Mouse (Mus musculus): ENCODE measurements around the gene Kcnip1. TPM values are rescaled to one million over a fixed set of nuclear protein-coding genes. Genes with fewer than 3 reads are reported as not detected.

The Kcnip1 gene
- polyA plus RNA-seq, 1 experiment from 2014 or later, result 4.3 TPM

DNA sequence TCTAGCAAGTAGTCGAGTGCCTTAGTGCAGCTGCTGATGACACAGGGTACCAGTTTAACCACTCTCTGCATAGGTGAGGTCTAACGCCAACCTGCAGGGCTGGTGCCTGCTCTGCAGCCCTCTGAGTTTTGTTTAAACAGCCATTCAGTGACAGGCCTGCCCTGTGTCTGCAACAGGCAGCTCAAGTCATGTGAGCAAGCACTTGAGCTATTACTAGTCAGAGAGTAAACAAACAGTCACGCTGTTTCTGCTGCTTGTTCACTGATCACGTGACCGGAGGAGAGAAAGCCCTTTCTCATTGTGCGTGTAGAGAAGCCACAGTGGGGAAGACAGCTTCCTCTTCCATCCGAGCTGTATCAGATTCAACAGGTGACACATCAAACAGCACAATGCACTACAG is 248.5 kb downstream of the Kcnip1 start:
- Histone ChIP-seq H3K4me2 (no peak overlapping the region), H3K27ac (no peak overlapping the region), H3K36me3 (no peaks in the 10 kb centered on the region), H3K9me3 (no peaks in the 10 kb centered on the region), H3K4me1 (no peaks in the 10 kb centered on the region), H3K27me3 (no peaks in the 10 kb centered on the region), H3K4me3 (no peak overlapping the region), H3K9ac (no peak overlapping the region)
- ATAC-seq (ENCODE audit: insufficient number of reproducible peaks, low FRiP score, low TSS enrichment, low read depth), result no peak
- 42% methylated on average over 7 of the region's 7 CpGs for WGBS

DNA sequence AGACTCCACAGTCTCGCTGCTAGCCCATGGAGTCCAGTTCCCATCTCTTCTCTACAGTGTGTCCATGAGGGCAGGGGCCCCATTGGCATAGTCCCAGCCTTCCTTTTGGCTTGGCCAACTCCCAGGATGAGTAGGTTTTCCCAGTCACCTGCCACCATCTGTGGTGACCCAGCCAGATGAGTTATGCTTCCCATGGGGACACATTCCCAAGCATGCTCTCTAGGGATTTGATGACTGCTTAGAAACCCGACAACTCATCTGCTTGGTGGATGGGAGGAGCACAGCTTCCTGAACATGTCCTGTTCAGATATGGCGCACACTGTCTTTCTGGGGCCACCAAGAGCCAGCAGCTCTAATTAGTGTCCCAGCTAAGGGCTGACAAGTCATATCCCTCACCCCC is 252.8 kb downstream of the Kcnip1 start:
- ATAC-seq (ENCODE audit: insufficient number of reproducible peaks, low FRiP score, low TSS enrichment, low read depth), result no peak
- 82% methylated on average over 3 of the region's 3 CpGs for WGBS

DNA sequence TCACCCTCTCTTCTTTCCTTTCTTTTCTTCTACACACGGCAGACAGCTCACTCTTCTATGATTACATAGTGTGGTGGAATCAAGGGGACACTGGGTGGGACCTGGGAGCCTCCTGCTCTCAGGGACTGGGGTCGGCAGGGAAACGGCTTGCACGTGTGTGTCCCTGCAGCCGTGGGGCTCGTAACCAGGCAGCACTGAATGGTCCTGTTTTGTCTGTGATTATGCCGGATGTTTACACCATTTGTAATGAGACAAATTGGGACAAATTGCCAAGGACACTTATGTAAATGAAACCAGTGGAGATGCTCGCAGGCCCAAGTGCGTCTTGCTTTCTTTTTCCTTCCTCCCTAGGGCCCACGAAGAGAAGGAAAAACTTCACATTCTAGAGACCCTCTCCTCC is 256.5 kb downstream of the Kcnip1 start:
- Histone ChIP-seq H3K9me3 (no peaks in the 10 kb centered on the region), H3K4me3 (no peak overlapping the region), H3K4me2 (no peak overlapping the region), H3K9ac (no peak overlapping the region), H3K27me3 (peaks cover 4% of the 10 kb centered on the region; the same call in 1 of the 2 replicates), H3K27ac (no peak overlapping the region), H3K36me3 (no peaks in the 10 kb centered on the region), H3K4me1 (no peaks in the 10 kb centered on the region)
- ATAC-seq (ENCODE audit: insufficient number of reproducible peaks, low FRiP score, low TSS enrichment, low read depth), result no peak
- WGBS, result 46% methylated on average over 10 of the region's 10 CpGs

More for the DNA sequence above, 252.8 kb downstream of the Kcnip1 start:
- no peaks in the 10 kb centered on the region for H3K9me3 ChIP-seq
- H3K4me3 ChIP-seq, result no peak overlapping the region
- H3K27me3 ChIP-seq, result no peaks in the 10 kb centered on the region
- no peaks in the 10 kb centered on the region for H3K4me1 ChIP-seq
- no peak overlapping the region for H3K4me2 ChIP-seq
- no peak overlapping the region for H3K9ac ChIP-seq
- H3K36me3 ChIP-seq, result no peaks in the 10 kb centered on the region
- H3K27ac ChIP-seq, result no peak overlapping the region

DNA sequence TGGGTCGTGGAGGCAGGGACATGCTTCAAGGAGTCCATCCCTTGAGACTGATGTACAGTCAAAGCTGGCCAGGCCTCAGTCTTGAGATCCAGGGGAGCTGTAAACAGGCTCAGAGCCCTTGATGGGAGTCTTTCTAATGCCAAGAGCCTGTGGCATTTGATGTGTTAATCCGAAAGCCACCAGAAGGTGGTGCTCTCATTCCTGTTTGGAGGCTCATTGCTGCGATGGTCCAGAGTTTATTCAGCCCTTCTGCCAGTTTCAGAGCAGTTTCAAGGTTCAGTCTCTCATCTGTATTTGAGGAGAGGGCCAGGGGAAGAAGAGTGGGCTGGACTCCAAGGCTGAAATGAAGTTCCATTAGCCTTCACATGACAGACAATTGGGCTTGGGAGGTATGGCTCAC is 259.7 kb downstream of the Kcnip1 start:
- Histone ChIP-seq H3K27ac (no peak overlapping the region), H3K27me3 (peaks cover 5% of the 10 kb centered on the region; the same call in 1 of the 2 replicates), H3K4me1 (no peaks in the 10 kb centered on the region), H3K9ac (no peak overlapping the region), H3K4me2 (no peak overlapping the region), H3K36me3 (no peaks in the 10 kb centered on the region), H3K9me3 (no peaks in the 10 kb centered on the region), H3K4me3 (no peak overlapping the region)
- no peak for ATAC-seq (ENCODE audit: insufficient number of reproducible peaks, low FRiP score, low TSS enrichment, low read depth)
- WGBS, result 9% methylated on average over 3 of the region's 3 CpGs

DNA sequence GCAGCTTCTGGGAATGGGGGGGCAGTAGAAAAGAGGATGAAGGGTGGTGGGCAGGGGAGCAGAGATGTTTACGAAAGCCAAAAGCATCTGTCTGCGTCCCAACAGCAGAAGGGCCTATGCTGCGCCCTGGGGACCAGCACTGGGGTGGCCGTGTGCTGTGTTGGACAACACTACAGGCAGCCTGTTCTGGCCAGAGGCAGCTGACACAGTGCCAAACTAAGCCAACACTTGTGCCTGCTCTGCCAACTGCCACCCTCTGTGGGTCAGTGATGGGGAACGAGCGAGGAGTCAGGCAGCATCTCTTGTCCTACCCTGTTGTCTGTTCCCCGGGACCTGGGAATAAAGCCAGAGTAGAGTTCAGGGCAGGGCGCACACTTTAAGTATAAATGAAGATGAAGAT is 260.6 kb downstream of the Kcnip1 start:
- no peak overlapping the region for H3K9ac ChIP-seq
- H3K27me3 ChIP-seq, result peaks cover 5% of the 10 kb centered on the region; the same call in 1 of the 2 replicates
- no peak overlapping the region for H3K27ac ChIP-seq
- H3K36me3 ChIP-seq, result no peaks in the 10 kb centered on the region
- H3K4me1 ChIP-seq, result no peaks in the 10 kb centered on the region
- 85% methylated on average over 8 of the region's 8 CpGs for WGBS
- H3K9me3 ChIP-seq, result no peaks in the 10 kb centered on the region
- H3K4me2 ChIP-seq, result no peak overlapping the region
- H3K4me3 ChIP-seq, result no peak overlapping the region
- no peak for ATAC-seq (ENCODE audit: insufficient number of reproducible peaks, low FRiP score, low TSS enrichment, low read depth)

DNA sequence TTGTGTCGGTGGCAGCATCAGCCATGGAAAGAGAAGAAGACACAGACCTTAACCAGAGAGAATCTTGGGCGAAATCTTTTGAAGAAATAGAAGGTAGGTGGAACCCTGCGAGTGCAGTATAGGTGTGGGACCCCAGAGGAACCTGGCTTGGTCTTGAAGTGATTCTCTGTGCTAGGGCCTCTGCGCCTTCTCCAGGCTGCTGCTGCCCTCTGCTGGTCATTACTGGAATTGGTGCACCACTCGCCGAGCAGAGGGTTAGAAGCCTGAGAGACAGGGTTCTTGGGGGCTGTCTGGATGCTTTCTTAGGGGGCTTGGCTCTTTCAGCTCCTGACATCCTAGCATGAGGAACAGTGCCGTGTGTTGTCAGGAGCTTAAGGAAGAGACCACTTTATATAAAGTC is 271.7 kb downstream of the Kcnip1 start:
- Histone ChIP-seq H3K4me1 (no peaks in the 10 kb centered on the region), H3K4me2 (no peak overlapping the region), H3K36me3 (no peaks in the 10 kb centered on the region), H3K27me3 (no peaks in the 10 kb centered on the region), H3K4me3 (no peak overlapping the region), H3K27ac (no peak overlapping the region), H3K9me3 (no peaks in the 10 kb centered on the region), H3K9ac (no peak overlapping the region)
- WGBS, result 25% methylated on average over 7 of the region's 7 CpGs
- ATAC-seq (ENCODE audit: insufficient number of reproducible peaks, low FRiP score, low TSS enrichment, low read depth), result no peak

DNA sequence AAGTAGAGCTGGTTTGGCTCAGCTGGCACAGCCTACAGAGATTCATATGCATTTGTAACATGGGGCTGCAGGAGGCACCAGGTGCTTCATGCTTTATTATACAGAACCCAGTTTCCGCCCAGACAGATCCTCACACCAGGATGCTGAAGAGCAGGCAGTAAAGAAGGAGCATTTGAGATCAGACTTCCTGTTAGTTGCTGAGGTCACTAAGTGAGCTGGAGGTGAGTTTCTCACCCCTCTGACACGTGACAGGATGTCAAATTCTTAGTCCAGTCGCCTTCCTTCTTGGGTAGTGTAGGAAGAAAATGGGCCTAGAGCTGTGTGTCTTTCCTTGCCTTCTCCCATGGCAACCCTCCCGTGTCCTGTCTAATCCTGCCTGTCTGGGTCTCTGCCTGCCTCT is 286.2 kb downstream of the Kcnip1 start:
- no peak for ATAC-seq (ENCODE audit: insufficient number of reproducible peaks, low FRiP score, low TSS enrichment, low read depth)

DNA sequence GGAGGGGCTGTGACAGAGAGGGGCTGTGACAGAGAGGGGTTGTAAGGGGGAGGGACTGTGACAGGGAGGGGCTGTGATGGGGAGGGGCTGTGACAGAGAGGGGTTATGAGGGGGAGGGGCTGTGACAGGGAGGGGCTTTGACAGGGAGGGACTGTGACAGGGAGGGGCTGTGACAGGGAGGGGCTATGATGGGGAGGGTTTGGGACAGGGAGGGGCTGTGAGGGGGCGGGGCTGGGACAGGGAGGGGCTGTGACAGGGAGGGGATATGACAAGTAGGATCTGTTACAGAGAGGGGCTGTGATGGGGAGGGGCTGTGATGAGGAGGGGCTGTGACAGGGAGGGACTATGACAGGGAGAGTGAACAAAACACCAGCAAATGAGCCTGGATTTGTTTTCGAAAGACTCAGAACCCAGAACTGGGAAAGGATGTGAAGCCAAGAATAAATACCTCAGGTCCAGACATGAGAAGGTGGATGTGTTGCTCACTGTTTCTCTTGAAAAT is 290.9 kb downstream of the Kcnip1 start:
- H3K9ac ChIP-seq, result no peak overlapping the region
- H3K9me3 ChIP-seq, result no peaks in the 10 kb centered on the region
- no peak overlapping the region for H3K4me2 ChIP-seq
- no peaks in the 10 kb centered on the region for H3K36me3 ChIP-seq
- H3K27ac ChIP-seq, result no peak overlapping the region
- WGBS, result 31% methylated on average over 1 of the region's 2 CpGs
- no peaks in the 10 kb centered on the region for H3K27me3 ChIP-seq
- H3K4me3 ChIP-seq, result no peak overlapping the region
- ATAC-seq (ENCODE audit: insufficient number of reproducible peaks, low FRiP score, low TSS enrichment, low read depth), result no peak
- no peaks in the 10 kb centered on the region for H3K4me1 ChIP-seq

More for the DNA sequence above, 286.2 kb downstream of the Kcnip1 start:
- H3K4me3 ChIP-seq, result no peak overlapping the region
- H3K27ac ChIP-seq, result no peak overlapping the region
- no peak overlapping the region for H3K9ac ChIP-seq
- no peaks in the 10 kb centered on the region for H3K27me3 ChIP-seq
- WGBS, result 24% methylated on average over 4 of the region's 4 CpGs
- H3K36me3 ChIP-seq, result no peaks in the 10 kb centered on the region
- H3K4me1 ChIP-seq, result no peaks in the 10 kb centered on the region
- no peak overlapping the region for H3K4me2 ChIP-seq
- no peaks in the 10 kb centered on the region for H3K9me3 ChIP-seq

DNA sequence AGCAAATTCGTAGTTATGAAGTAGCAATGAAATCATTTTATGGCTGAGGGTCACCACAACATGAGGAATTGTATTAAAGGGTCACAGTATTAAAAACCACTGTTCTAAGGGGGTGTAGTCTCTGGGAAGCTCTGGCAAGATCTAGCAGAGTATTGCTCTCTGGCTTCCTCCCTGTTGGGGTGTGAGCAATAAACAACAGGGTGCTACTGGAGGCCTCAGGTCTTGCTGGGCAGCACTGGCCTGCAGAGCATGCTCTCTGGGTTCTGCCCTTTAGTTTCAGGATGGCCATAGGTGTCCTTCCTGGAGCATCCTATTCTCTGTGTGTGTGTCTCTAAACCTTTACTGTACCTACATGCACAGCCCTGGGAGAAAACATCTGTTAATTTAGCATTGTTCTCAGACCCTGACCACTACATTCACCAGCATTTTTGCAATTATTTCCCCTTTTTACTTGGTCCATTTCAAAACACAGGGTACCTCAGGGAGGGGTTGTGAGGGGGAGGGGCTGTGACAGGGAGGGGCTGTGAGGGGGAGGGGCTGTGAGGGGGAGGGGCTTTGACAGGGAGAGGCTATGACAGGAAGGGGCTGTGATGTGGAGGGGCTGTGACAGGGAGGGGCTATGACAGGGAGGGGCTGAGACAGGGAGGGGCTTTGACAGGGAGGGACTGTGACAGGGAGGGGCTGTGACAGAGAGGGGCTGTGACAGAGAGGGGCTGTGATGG is 291.6 kb downstream of the Kcnip1 start:
- H3K9me3 ChIP-seq, result no peaks in the 10 kb centered on the region
- WGBS, result 45% methylated on average over 1 of the region's 1 CpGs
- no peak overlapping the region for H3K27ac ChIP-seq
- no peaks in the 10 kb centered on the region for H3K27me3 ChIP-seq
- H3K4me2 ChIP-seq, result no peak overlapping the region
- H3K4me3 ChIP-seq, result no peak overlapping the region
- no peaks in the 10 kb centered on the region for H3K4me1 ChIP-seq
- ATAC-seq (ENCODE audit: insufficient number of reproducible peaks, low FRiP score, low TSS enrichment, low read depth), result no peak
- H3K36me3 ChIP-seq, result no peaks in the 10 kb centered on the region
- H3K9ac ChIP-seq, result no peak overlapping the region

DNA sequence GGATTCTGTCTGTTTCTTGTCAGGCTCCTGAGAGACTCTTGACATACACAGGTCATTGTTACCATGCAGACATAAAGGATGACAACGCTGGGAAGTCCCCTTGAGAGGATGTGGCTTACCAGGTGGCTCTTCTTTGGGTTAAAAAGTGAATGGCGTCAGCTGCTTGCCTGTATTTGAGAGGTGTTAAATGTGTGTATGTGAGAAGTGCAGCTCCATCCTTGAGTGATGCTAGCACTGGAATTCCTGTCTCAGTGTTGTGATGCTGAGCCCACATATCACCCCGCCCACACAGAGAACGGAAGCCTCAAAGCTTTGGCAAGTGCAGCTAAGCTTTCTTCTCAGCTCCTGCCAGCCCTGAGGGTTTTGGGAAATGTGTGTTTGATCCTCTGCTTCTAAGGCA is 292.2 kb downstream of the Kcnip1 start:
- Histone ChIP-seq H3K36me3 (no peaks in the 10 kb centered on the region), H3K9ac (no peak overlapping the region), H3K27me3 (no peaks in the 10 kb centered on the region), H3K9me3 (no peaks in the 10 kb centered on the region), H3K4me2 (no peak overlapping the region), H3K27ac (no peak overlapping the region), H3K4me3 (no peak overlapping the region), H3K4me1 (no peaks in the 10 kb centered on the region)
- ATAC-seq (ENCODE audit: insufficient number of reproducible peaks, low FRiP score, low TSS enrichment, low read depth), result no peak
- 37% methylated on average over 4 of the region's 4 CpGs for WGBS

DNA sequence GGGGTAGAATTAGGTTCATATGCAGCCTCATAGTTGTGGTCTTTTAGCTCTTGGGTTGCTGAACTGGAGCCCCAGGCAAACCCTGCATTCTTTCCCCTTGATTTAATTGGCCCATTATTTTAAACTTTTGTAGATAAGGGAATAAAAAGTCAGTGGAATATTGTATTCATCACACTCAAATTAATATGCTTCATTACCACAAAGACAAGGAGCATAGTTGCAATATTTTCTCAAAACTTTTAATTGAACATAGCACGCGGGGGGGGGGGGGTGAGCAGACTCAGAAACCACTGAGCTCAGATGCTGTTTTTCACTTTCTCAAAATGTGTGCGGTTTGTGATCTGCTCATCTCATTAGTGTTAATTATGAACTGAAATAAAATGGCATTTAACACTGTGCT is 302.8 kb downstream of the Kcnip1 start:
- Histone ChIP-seq H3K27me3 (no peaks in the 10 kb centered on the region), H3K9ac (no peak overlapping the region), H3K27ac (no peak overlapping the region), H3K9me3 (no peaks in the 10 kb centered on the region), H3K4me1 (no peaks in the 10 kb centered on the region), H3K4me2 (no peak overlapping the region), H3K4me3 (no peak overlapping the region), H3K36me3 (no peaks in the 10 kb centered on the region)
- 76% methylated on average over 3 of the region's 3 CpGs for WGBS
- no peak for ATAC-seq (ENCODE audit: insufficient number of reproducible peaks, low FRiP score, low TSS enrichment, low read depth)

DNA sequence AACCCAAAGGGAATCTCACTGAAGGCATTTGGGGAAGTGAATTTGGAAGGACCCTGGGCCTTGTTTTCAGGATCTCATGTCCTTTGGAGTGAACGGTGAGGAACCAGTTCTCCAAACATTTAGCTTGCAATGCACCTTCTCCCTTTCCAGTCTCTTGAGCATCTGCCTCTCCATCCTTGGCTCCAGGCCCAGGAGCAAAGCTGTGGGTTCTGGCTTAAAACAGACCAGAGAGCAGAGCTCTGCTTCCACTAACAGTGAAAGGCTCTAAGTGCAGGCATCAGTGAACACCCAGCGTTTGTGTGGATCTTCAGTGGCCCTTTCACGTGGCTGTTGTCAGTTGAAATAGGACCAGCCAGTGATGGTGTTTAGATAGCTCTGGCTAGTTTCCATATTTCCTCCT is 307.0 kb downstream of the Kcnip1 start:
- no peaks in the 10 kb centered on the region for H3K36me3 ChIP-seq
- H3K27me3 ChIP-seq, result 0 out of 2 replicates have a peak, but pooled peaks cover 2% of the 10 kb centered on the region
- no peaks in the 10 kb centered on the region for H3K9me3 ChIP-seq
- no peak overlapping the region for H3K4me2 ChIP-seq
- H3K4me1 ChIP-seq, result no peaks in the 10 kb centered on the region
- 72% methylated on average over 3 of the region's 3 CpGs for WGBS
- no peak overlapping the region for H3K27ac ChIP-seq
- H3K4me3 ChIP-seq, result no peak overlapping the region
- no peak for ATAC-seq (ENCODE audit: insufficient number of reproducible peaks, low FRiP score, low TSS enrichment, low read depth)
- H3K9ac ChIP-seq, result no peak overlapping the region

Data from limb, embryonic 15.5 days (tissue).